Mouse (Mus musculus): ENCODE results near the gene Tm9sf1. TPM values are rescaled to one million over a fixed set of nuclear protein-coding genes. Genes with fewer than 3 reads are reported as not detected.

Gene Tm9sf1
- polyA plus RNA-seq, 1 experiment: 17.9 TPM

- TF ChIP-seq GATA1 (IDR thresholded peaks at IDR 0.05; ENCODE audit: low read length): no peak
Measured at GRCm38 (mm10) chr14:55644261-55644888, 769 bp upstream of the Tm9sf1 start.

- TF ChIP-seq GATA1 (IDR thresholded peaks at IDR 0.05; ENCODE audit: low read length): no peak
Measured at GRCm38 (mm10) chr14:55642679-55643059, 937 bp downstream of the Tm9sf1 start.

- no peak for TF ChIP-seq GATA1 (IDR thresholded peaks at IDR 0.05; ENCODE audit: low read length)
Measured at GRCm38 (mm10) chr14:55641291-55641690, 2.3 kb downstream of the Tm9sf1 start.

GRCm38 (mm10) chr14:55640816-55641215 is 2.8 kb downstream of the Tm9sf1 start:
- TF ChIP-seq GATA1 (IDR thresholded peaks at IDR 0.05; ENCODE audit: low read length): no peak

GRCm38 (mm10) chr14:55637795-55638194 is 5.8 kb downstream of the Tm9sf1 start, which contains the start of gene Gm49378:
TSS of gene Gm49378 (minus strand) at chr14:55637895.
- TF ChIP-seq GATA1 (IDR thresholded peaks at IDR 0.05; ENCODE audit: low read length): no peak

- no peak for TF ChIP-seq GATA1 (IDR thresholded peaks at IDR 0.05; ENCODE audit: low read length)
Measured at GRCm38 (mm10) chr14:55635523-55636007, 8.0 kb downstream of the Tm9sf1 start, which contains the start of gene Ipo4. TSS of gene Ipo4 (minus strand) at chr14:55635957.

- TF ChIP-seq GATA1 (IDR thresholded peaks at IDR 0.05; ENCODE audit: low read length): no peak
Measured at GRCm38 (mm10) chr14:55634874-55635522, 8.6 kb downstream of the Tm9sf1 start.

- TF ChIP-seq GATA1 (IDR thresholded peaks at IDR 0.05; ENCODE audit: low read length): no peak
Measured at GRCm38 (mm10) chr14:55629312-55629711, 14.3 kb downstream of the Tm9sf1 start.

GRCm38 (mm10) chr14:55628077-55628827 is 15.4 kb downstream of the Tm9sf1 start:
- TF ChIP-seq GATA1 (IDR thresholded peaks at IDR 0.05; ENCODE audit: low read length): no peak

- TF ChIP-seq GATA1 (IDR thresholded peaks at IDR 0.05; ENCODE audit: low read length): peak; percentile 60
Measured at GRCm38 (mm10) chr14:55618486-55619195, 25.0 kb downstream of the Tm9sf1 start.

- TF ChIP-seq GATA1 (IDR thresholded peaks at IDR 0.05; ENCODE audit: low read length): no peak
Measured at GRCm38 (mm10) chr14:55617822-55618221, 25.8 kb downstream of the Tm9sf1 start, which contains the start of gene Rec8. TSS of gene Rec8 (plus strand) at chr14:55618037.

- no peak for TF ChIP-seq GATA1 (IDR thresholded peaks at IDR 0.05; ENCODE audit: low read length)
Measured at GRCm38 (mm10) chr14:55616844-55617243, 26.8 kb downstream of the Tm9sf1 start.

- no peak for TF ChIP-seq GATA1 (IDR thresholded peaks at IDR 0.05; ENCODE audit: low read length)
Measured at GRCm38 (mm10) chr14:55615876-55616275, 27.7 kb downstream of the Tm9sf1 start.

GRCm38 (mm10) chr14:55614565-55615178 is 28.9 kb downstream of the Tm9sf1 start:
- no peak for TF ChIP-seq GATA1 (IDR thresholded peaks at IDR 0.05; ENCODE audit: low read length)

GRCm38 (mm10) chr14:55613346-55613745 is 30.3 kb downstream of the Tm9sf1 start:
- no peak for TF ChIP-seq GATA1 (IDR thresholded peaks at IDR 0.05; ENCODE audit: low read length)
